8 mouse cellular contexts compared by ENCODE assay signal in genomic region chr4:138325466-138326076, GRCm38 (mm10). TPM values are rescaled to one million over a fixed set of nuclear protein-coding genes. Genes with fewer than 3 reads are reported as not detected.
DNase-seq lines count a peak whose midpoint lies in the region; ATAC-seq lines count a peak whose summit lies in the region.

No protein-coding gene starts in this region.

- no peaks in the 10 kb centered on the region for H3K27me3 ChIP-seq in intestine, embryonic 15.5 days (replicated peaks)
- H3K27me3 ChIP-seq in midbrain, embryonic 10.5 days (ENCODE audit: low read depth, poor library complexity, severe bottlenecking): peaks cover 6% of the 10 kb centered on the region; the same call in 1 of the 2 replicates

- peak; percentile 95 for ATAC-seq in intestine, embryonic 15.5 days

- H3K9ac ChIP-seq in intestine, embryonic 15.5 days: peak overlapping the region; percentile 95

- intact Hi-C loops in left cerebral cortex, postnatal 25 days (cut with DNase I): loop anchor here (2.0 to 10.0 kb wide), 2 partner anchors 53 to 529 kb away; no protein-coding TSS in a partner anchor

- H3K4me3 ChIP-seq in intestine, embryonic 15.5 days (replicated peaks): peak overlapping the region; percentile 91
- peak overlapping the region; percentile 86 for H3K4me3 ChIP-seq in midbrain, embryonic 10.5 days

- peak; percentile 99 for DNase-seq in adrenal gland, adult 2 months
- peak; percentile 94 for DNase-seq in embryo, embryonic 11 days
- peak; percentile 98 for DNase-seq in gastrocnemius, postnatal 25 days
- DNase-seq in left cerebral cortex, postnatal 25 days (ENCODE audit: low spot score in 2 of 2): peak; percentile 87 to 93
- DNase-seq in midbrain, embryonic 10.5 days (ENCODE audit: low spot score): peak; percentile 90
- DNase-seq in right cerebral cortex, postnatal 36 days (ENCODE audit: low spot score in 2 of 2): peak; percentile 86 to 87
- DNase-seq in urinary bladder, postnatal 4 days (ENCODE audit: low spot score in 2 of 2): peak; percentile 94 to 96

- H3K9me3 ChIP-seq in intestine, embryonic 15.5 days: no peaks in the 10 kb centered on the region
- 0 out of 2 replicates have a peak, but pooled peaks cover 4% of the 10 kb centered on the region for H3K9me3 ChIP-seq in midbrain, embryonic 10.5 days (replicated peaks)

- H3K27ac ChIP-seq in intestine, embryonic 15.5 days: peak overlapping the region; percentile 97
- H3K27ac ChIP-seq in midbrain, embryonic 10.5 days (replicated peaks): peak overlapping the region; percentile 95

- H3K4me2 ChIP-seq in intestine, embryonic 15.5 days (replicated peaks): peak overlapping the region; percentile 72

- no peaks in the 10 kb centered on the region for H3K36me3 ChIP-seq in intestine, embryonic 15.5 days
- H3K36me3 ChIP-seq in midbrain, embryonic 10.5 days: no peaks in the 10 kb centered on the region

- H3K4me1 ChIP-seq in intestine, embryonic 15.5 days (replicated peaks): peaks cover 10% of the 10 kb centered on the region; the same call in 1 of the 2 replicates
- peaks cover 53% of the 10 kb centered on the region for H3K4me1 ChIP-seq in midbrain, embryonic 10.5 days

- WGBS in intestine, embryonic 15.5 days: under 1% methylated on average over 45 of the region's 45 CpGs
- under 1% methylated on average over 45 of the region's 45 CpGs for whole genome bisulfite sequencing in midbrain, embryonic 10.5 days

RNA-seq across cellular contexts. Expression of gene Pink1, which starts 0.5 kb away (rescaled TPM):
- total RNA-seq in adrenal gland, adult 2 months (2021): 100 to 1,000 TPM; 145 to 180 TPM
- 371 and 378 TPM in 2 replicates for polyA plus RNA-seq in adrenal gland, adult 2 months (2012; rRNA removed)
- 100 to 1,000 TPM; 436 to 528 TPM for total RNA-seq in gastrocnemius, postnatal 25 days (2021)
- polyA plus RNA-seq in intestine, embryonic 15.5 days (2015; fragmentation: Nextera tagmentation; extraction: Ambion mirVana): 35.9 and 36.1 TPM in 2 replicates
- total RNA-seq in left cerebral cortex, postnatal 25 days (2021): 100 to 1,000 TPM; 261 to 283 TPM
- polyA plus RNA-seq in midbrain, embryonic 10.5 days (2016; fragmentation: Nextera tagmentation; extraction: Ambion mirVana): 30.5 and 41.3 TPM in 2 replicates

RNA-seq across cellular contexts. Expression of gene Ddost, which starts 21.0 kb away (rescaled TPM):
- total RNA-seq in adrenal gland, adult 2 months (2021): 100 to 1,000 TPM; 116 to 131 TPM
- 320 and 326 TPM in 2 replicates for polyA plus RNA-seq in adrenal gland, adult 2 months (2012; rRNA removed)
- 10 to 100 TPM; 30.6 to 37.0 TPM for total RNA-seq in gastrocnemius, postnatal 25 days (2021)
- 379 and 414 TPM in 2 replicates for polyA plus RNA-seq in intestine, embryonic 15.5 days (2015; fragmentation: Nextera tagmentation; extraction: Ambion mirVana)
- total RNA-seq in left cerebral cortex, postnatal 25 days (2021): 10 to 100 TPM; 94.8 to 96.3 TPM
- 281 and 282 TPM in 2 replicates for polyA plus RNA-seq in midbrain, embryonic 10.5 days (2016; fragmentation: Nextera tagmentation; extraction: Ambion mirVana)

RNA-seq across cellular contexts. Expression of gene Cda, which starts 42.2 kb away (rescaled TPM):
- total RNA-seq in adrenal gland, adult 2 months (2021): 10 to 100 TPM; 11.2 to 15.5 TPM
- polyA plus RNA-seq in adrenal gland, adult 2 months (2012; rRNA removed): 26.4 and 31.5 TPM in 2 replicates
- 1 to 10 TPM in 1 of 2 experiments, under 1 TPM in 1; 0.82 to 1.2 TPM for total RNA-seq in gastrocnemius, postnatal 25 days (2021)
- polyA plus RNA-seq in intestine, embryonic 15.5 days (2015; fragmentation: Nextera tagmentation; extraction: Ambion mirVana): 26.5 and 30.5 TPM in 2 replicates
- 1 to 10 TPM; 1.7 to 2.1 TPM for total RNA-seq in left cerebral cortex, postnatal 25 days (2021)
- polyA plus RNA-seq in midbrain, embryonic 10.5 days (2016; fragmentation: Nextera tagmentation; extraction: Ambion mirVana): 1.2 and 2.0 TPM in 2 replicates

Comparison
In these comparisons a context has a peak if more than half of its experiments do, and no peak if none do; other contexts are left out.
1. Peak in every context shown above with its lines: DNase-seq, ATAC-seq, H3K4me3 ChIP-seq and H3K27ac ChIP-seq.